Mouse (Mus musculus): Measurements from ENCODE around the gene Ano6. TPM values are rescaled to one million over a fixed set of nuclear protein-coding genes. Genes with fewer than 3 reads are reported as not detected.

Ano6 gene
- polyA plus RNA-seq, 1 experiment, result 14.8 TPM

DNA sequence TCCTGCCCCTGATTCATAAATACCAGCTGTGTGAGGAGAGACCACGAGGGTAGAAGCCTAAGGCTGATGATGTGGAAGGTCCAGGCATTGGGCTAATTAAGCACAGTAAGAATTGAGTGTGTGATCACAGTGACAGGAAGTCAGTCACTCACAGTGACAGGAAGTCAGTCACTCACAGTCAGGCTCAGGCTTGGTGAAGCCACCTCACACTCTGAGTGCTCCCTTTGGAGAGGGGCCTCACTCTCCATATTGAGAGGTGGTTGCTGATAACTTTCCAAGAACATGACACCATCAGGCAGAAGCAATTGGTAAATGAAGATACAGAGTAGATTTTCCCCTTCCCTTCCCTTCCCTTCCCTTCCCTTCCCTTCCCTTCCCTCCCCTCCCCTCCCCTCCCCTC lies 82.6 kb downstream of the Ano6 start:
- TF ChIP-seq CTCF (IDR thresholded peaks at IDR 0.05; ENCODE audit: borderline replicate concordance, insufficient read depth, low read depth, low read length) (no peak), POLR2A (IDR thresholded peaks at IDR 0.05; ENCODE audit: borderline replicate concordance, insufficient read depth, low read length) (no peak)
- Histone ChIP-seq H3K27ac (ENCODE audit: insufficient read depth, low read length) (no peak overlapping the region), H3K4me3 (replicated peaks; ENCODE audit: insufficient read depth, low read depth, low read length) (no peak overlapping the region), H3K4me1 (ENCODE audit: control insufficient read depth, insufficient read depth, low read length) (no peaks in the 10 kb centered on the region), H3K27me3 (ENCODE audit: control insufficient read depth, insufficient read depth, low read length) (no peaks in the 10 kb centered on the region)
- DNase-seq, result no peak
- WGBS, result 60% methylated on average over 1 of the region's 1 CpGs

DNA sequence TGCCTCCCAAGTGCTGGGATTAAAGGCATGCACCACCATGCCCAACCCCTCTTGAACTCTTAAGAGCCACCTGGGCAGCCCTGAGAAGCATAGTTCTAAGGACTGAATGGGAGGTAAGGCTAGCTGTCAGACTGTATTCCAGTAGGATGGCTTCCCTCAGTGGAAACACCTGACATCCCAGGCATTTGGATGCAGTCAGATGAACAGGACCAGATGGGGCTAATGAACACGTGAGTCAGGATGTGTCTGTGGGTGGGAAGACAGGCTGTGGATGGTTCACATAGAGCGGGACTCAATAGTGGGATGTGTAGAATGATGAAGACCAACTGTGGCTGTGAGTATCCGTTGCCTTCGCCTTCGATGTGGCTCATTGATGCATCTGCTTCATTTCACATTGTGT lies 83.6 kb downstream of the Ano6 start:
- no peak overlapping the region for H3K27ac ChIP-seq (ENCODE audit: insufficient read depth, low read length)
- TF ChIP-seq POLR2A (IDR thresholded peaks at IDR 0.05; ENCODE audit: borderline replicate concordance, insufficient read depth, low read length) (no peak), CTCF (IDR thresholded peaks at IDR 0.05; ENCODE audit: borderline replicate concordance, insufficient read depth, low read depth, low read length) (no peak)
- no peaks in the 10 kb centered on the region for H3K27me3 ChIP-seq (ENCODE audit: control insufficient read depth, insufficient read depth, low read length)
- no peaks in the 10 kb centered on the region for H3K4me1 ChIP-seq (ENCODE audit: control insufficient read depth, insufficient read depth, low read length)
- no peak for DNase-seq
- 79% methylated on average over 5 of the region's 5 CpGs for WGBS
- H3K4me3 ChIP-seq (replicated peaks; ENCODE audit: insufficient read depth, low read depth, low read length), result no peak overlapping the region

DNA sequence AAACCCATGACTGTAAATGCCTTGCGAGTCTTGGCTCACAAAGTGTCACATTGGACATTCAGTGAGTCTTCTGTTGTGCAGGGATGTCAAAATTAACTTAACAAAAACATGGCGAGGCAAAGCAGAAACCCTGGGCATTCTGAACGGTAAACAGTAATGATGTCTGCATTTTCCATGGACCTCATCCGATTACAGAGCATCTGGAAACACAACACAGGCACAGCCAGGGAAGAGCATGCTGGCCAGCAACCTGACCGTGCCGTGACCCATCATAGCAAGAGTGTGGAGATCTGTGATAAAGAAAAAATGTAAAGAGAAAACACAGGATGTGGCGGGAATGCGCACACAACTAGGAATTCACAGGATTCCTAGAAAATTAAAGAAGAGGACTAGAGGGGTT lies 84.1 kb downstream of the Ano6 start:
- Histone ChIP-seq H3K27me3 (ENCODE audit: control insufficient read depth, insufficient read depth, low read length) (no peaks in the 10 kb centered on the region), H3K27ac (ENCODE audit: insufficient read depth, low read length) (no peak overlapping the region), H3K4me3 (replicated peaks; ENCODE audit: insufficient read depth, low read depth, low read length) (no peak overlapping the region), H3K4me1 (ENCODE audit: control insufficient read depth, insufficient read depth, low read length) (no peaks in the 10 kb centered on the region)
- TF ChIP-seq CTCF (IDR thresholded peaks at IDR 0.05; ENCODE audit: borderline replicate concordance, insufficient read depth, low read depth, low read length), result no peak
- WGBS, result 82% methylated on average over 8 of the region's 8 CpGs
- no peak for DNase-seq

DNA sequence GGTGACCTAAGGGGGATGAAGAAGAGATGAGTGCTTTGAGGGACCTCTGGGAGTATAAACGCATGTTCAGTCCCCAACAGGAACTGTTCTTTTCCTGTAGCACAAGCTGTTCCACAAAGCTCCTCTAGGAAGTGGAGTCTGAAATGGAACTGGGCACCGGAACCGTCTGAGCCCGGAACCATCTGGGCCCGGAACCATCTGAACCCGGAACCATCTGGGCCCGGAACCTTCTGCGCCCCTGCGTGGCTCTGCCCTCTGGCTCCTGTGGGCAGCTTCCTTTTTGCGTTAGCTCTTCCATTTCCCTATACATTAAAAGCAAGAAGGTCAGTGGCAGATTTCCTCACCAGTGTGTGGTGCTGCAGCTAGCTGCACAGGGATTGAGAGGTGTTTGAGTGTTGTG lies 85.3 kb downstream of the Ano6 start:
- no peak for TF ChIP-seq POLR2A (IDR thresholded peaks at IDR 0.05; ENCODE audit: borderline replicate concordance, insufficient read depth, low read length)
- TF ChIP-seq CTCF (IDR thresholded peaks at IDR 0.05; ENCODE audit: borderline replicate concordance, insufficient read depth, low read depth, low read length), result no peak
- WGBS, result 94% methylated on average over 10 of the region's 10 CpGs
- no peak for DNase-seq
- no peak overlapping the region for H3K4me3 ChIP-seq (replicated peaks; ENCODE audit: insufficient read depth, low read depth, low read length)
- H3K27me3 ChIP-seq (ENCODE audit: control insufficient read depth, insufficient read depth, low read length), result no peaks in the 10 kb centered on the region
- H3K27ac ChIP-seq (ENCODE audit: insufficient read depth, low read length), result no peak overlapping the region
- H3K4me1 ChIP-seq (ENCODE audit: control insufficient read depth, insufficient read depth, low read length), result no peaks in the 10 kb centered on the region

DNA sequence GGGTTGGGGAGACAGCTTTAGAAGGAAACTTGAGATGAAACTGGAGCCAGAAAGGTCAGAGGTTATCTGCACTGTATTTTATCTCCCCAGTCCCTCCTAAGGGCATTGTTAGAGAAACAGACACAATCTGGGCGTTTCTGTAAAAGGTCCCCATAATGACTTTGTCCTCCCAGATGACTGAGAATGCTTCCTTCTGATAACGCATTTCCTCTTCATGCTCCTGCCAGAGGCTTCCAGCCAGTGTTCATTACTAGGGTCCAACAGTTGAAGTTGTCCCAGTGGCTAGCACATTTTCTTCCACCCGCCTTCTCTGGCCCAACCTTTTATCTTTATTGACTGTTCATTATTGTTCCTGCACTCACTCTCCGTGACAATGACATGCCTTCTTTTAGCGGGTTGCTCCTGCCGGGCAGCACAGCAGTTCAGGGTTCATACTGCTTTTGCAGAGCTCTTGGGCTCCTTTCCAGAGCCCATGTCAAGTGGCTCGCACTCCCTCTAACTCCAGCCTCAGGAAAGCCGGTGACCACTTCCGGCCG lies 90.0 kb downstream of the Ano6 start:
- H3K27ac ChIP-seq (ENCODE audit: insufficient read depth, low read length), result no peak overlapping the region
- H3K4me3 ChIP-seq (replicated peaks; ENCODE audit: insufficient read depth, low read depth, low read length), result no peak overlapping the region
- no peaks in the 10 kb centered on the region for H3K4me1 ChIP-seq (ENCODE audit: control insufficient read depth, insufficient read depth, low read length)
- no peak for DNase-seq
- H3K27me3 ChIP-seq (ENCODE audit: control insufficient read depth, insufficient read depth, low read length), result no peaks in the 10 kb centered on the region
- TF ChIP-seq CTCF (IDR thresholded peaks at IDR 0.05; ENCODE audit: borderline replicate concordance, insufficient read depth, low read depth, low read length), result no peak
- TF ChIP-seq POLR2A (IDR thresholded peaks at IDR 0.05; ENCODE audit: borderline replicate concordance, insufficient read depth, low read length), result no peak
- WGBS, result 37% methylated on average over 10 of the region's 10 CpGs

DNA sequence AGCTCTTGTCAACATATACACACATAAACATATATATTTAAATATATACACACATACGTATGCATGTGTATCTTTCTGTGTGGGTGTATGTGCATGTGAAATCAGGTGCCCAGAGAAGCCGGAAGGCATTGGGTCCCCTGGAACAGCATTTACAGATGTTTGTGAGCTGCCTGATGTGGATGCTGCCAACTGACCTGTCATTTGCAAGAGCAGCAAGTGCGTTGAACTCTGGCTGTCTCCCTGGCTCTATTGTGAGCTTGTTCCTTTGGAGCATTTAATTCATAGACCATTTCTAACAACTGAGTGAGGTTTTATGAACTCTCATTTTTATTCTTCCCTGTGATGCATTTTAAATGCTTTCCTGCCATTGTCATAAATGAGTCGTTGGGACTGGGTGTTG lies 91.8 kb downstream of the Ano6 start:
- no peak for DNase-seq
- H3K27ac ChIP-seq (ENCODE audit: insufficient read depth, low read length), result no peak overlapping the region
- no peaks in the 10 kb centered on the region for H3K4me1 ChIP-seq (ENCODE audit: control insufficient read depth, insufficient read depth, low read length)
- TF ChIP-seq CTCF (IDR thresholded peaks at IDR 0.05; ENCODE audit: borderline replicate concordance, insufficient read depth, low read depth, low read length) (no peak), POLR2A (IDR thresholded peaks at IDR 0.05; ENCODE audit: borderline replicate concordance, insufficient read depth, low read length) (no peak)
- H3K4me3 ChIP-seq (replicated peaks; ENCODE audit: insufficient read depth, low read depth, low read length), result no peak overlapping the region
- WGBS, result 97% methylated on average over 4 of the region's 4 CpGs
- no peaks in the 10 kb centered on the region for H3K27me3 ChIP-seq (ENCODE audit: control insufficient read depth, insufficient read depth, low read length)

DNA sequence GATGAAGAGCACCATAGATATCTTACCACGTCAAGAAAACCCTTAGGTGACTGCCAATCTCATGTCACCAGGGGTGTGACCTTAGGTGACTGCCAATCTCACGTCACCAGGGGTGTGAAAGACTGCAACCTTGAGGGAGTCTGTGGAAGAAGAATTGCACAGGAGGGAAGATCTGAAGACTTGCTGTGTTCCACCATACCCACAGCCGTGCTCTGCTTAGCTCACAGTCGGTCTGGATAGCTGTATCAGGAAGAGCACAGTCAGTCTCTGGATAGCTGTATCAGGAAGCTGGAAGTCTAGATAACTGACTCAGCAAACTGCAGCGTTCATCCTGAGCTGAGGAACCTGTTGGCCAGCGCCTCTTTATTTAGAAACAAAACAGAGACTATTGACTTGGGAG lies 92.9 kb downstream of the Ano6 start:
- H3K27me3 ChIP-seq (ENCODE audit: control insufficient read depth, insufficient read depth, low read length), result no peaks in the 10 kb centered on the region
- DNase-seq, result no peak
- no peak overlapping the region for H3K4me3 ChIP-seq (replicated peaks; ENCODE audit: insufficient read depth, low read depth, low read length)
- H3K4me1 ChIP-seq (ENCODE audit: control insufficient read depth, insufficient read depth, low read length), result no peaks in the 10 kb centered on the region
- 72% methylated on average over 6 of the region's 6 CpGs for WGBS
- no peak for TF ChIP-seq POLR2A (IDR thresholded peaks at IDR 0.05; ENCODE audit: borderline replicate concordance, insufficient read depth, low read length)
- TF ChIP-seq CTCF (IDR thresholded peaks at IDR 0.05; ENCODE audit: borderline replicate concordance, insufficient read depth, low read depth, low read length), result no peak
- H3K27ac ChIP-seq (ENCODE audit: insufficient read depth, low read length), result no peak overlapping the region

DNA sequence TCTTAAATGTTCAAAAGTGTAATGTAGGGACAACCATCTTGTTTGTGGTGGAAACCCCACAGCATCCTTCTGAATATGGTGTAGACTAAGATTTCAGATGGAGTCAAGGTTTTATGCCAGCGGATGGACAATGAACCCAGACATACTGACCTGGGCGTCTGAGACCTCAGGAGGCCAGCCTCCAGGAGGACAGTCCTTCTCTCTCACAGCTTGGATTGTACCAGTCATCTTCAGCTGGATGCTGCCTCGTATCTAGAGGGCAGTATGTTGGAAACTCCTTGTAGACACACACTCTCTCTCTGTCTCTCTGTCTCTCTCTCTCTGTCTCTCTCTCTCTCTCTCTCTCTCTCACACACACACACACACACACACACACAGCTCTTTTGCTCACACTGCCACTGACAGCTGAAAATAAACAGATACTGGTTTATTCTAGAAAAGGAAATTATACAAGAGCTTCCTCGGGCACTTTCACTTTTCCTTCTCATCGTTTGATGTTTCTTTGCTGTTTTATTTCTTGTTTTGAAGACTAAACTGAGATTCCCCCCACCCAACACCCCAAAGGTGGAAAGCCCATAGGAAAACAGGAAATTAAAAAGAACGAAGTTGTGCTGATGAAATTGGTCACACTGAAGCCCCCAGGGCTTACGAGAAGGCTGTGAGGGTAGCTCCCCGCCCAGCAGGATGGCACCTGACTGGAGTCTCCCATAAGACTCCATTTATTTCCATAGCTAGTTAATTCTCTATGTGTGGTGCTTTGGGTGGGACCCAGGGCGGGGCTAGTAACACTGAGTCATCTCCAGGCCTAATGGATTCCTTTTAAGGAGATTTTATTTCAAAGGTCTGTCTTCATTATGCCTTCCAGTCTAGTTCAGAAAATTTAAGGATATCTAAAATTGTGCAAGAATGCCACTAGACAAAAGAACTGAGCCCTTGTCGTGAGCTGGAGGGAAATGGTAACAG lies 94.3 kb downstream of the Ano6 start:
- no peak for DNase-seq
- Histone ChIP-seq H3K4me3 (replicated peaks; ENCODE audit: insufficient read depth, low read depth, low read length) (no peak overlapping the region), H3K4me1 (ENCODE audit: control insufficient read depth, insufficient read depth, low read length) (no peaks in the 10 kb centered on the region), H3K27me3 (ENCODE audit: control insufficient read depth, insufficient read depth, low read length) (no peaks in the 10 kb centered on the region), H3K27ac (ENCODE audit: insufficient read depth, low read length) (no peak overlapping the region)
- 90% methylated on average over 10 of the region's 10 CpGs for WGBS
- TF ChIP-seq CTCF (IDR thresholded peaks at IDR 0.05; ENCODE audit: borderline replicate concordance, insufficient read depth, low read depth, low read length), result no peak
- TF ChIP-seq POLR2A (IDR thresholded peaks at IDR 0.05; ENCODE audit: borderline replicate concordance, insufficient read depth, low read length), result no peak

All from cerebellum, adult 2 months (tissue).